10 mouse cellular contexts compared by ENCODE assay signal in the genomic region with DNA sequence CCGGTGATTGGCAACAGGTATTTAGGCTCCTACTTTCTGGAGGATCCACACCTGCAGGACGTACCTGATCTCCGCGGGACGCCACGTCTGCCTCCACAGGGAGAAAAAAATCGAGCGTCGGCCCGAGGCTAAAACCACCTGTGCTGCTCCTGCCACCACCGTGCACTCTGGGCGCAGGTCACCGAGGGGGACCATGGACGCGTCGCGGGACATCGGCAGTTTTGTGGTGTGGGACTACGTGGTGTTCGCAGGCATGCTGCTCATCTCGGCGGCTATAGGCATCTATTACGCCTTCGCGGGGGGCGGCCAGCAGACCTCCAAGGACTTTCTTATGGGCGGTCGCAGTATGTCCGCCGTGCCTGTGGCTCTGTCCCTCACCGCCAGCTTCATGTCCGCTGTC. TPM values are rescaled to one million over a fixed set of nuclear protein-coding genes. Genes with fewer than 3 reads are reported as not detected.
A peak's percentile ranks its signal among the peaks of the same experiment; 100 is the strongest.
DNase-seq lines count a peak whose midpoint lies in the region; ATAC-seq lines count a peak whose summit lies in the region.
"Had no signal": no experiment of that assay in that cellular context is flagged by ENCODE, and none has a peak within 500 bp of the region (broad histone marks: within the 10 kb centered on the region; RNA-seq: fewer than 3 reads in every experiment).

No protein-coding gene starts in this region.

- peak overlapping the region; percentile 74 for H3K4me2 ChIP-seq in kidney, embryonic 15.5 days
- peak overlapping the region; percentile 38 for H3K4me2 ChIP-seq in embryonic facial prominence, embryonic 11.5 days (ENCODE audit: low read depth, low read length)
- peak overlapping the region; percentile 79 for H3K4me2 ChIP-seq in hindbrain, embryonic 14.5 days (replicated peaks)

- no peak for DNase-seq in kidney, adult 11 months
- DNase-seq in embryonic facial prominence, embryonic 11.5 days (ENCODE audit: low spot score) = no peak
- no peak for DNase-seq in hindbrain, embryonic 14.5 days (ENCODE audit: low spot score)
- peak; percentile 24 for DNase-seq in neural tube, embryonic 10.5 days (ENCODE audit: extremely low spot score, low spot score)
- no peak for DNase-seq in natural killer cell, adult 2 months (ENCODE audit: low spot score in 2 of 2)
- DNase-seq in c-Kit-positive CD71-positive TER-119-positive erythroid progenitor cells, embryonic 14.5 days (ENCODE audit: low spot score) = no peak
- DNase-seq in urinary bladder, adult 2 months (ENCODE audit: low spot score) = no peak

- 0 out of 2 replicates have a peak, but pooled peaks cover 2% of the 10 kb centered on the region for H3K9me3 ChIP-seq in kidney, embryonic 15.5 days (replicated peaks)
- H3K9me3 ChIP-seq in embryonic facial prominence, embryonic 11.5 days (replicated peaks; ENCODE audit: control insufficient read depth, low read length) = no peaks in the 10 kb centered on the region
- H3K9me3 ChIP-seq in hindbrain, embryonic 14.5 days (ENCODE audit: control insufficient read depth, low read length) = no peaks in the 10 kb centered on the region

- ATAC-seq in kidney, embryonic 15.5 days (replicated peaks; ENCODE audit: low FRiP score) = peak; percentile 49; the same call in 1 of the 2 replicates
- ATAC-seq in embryonic facial prominence, embryonic 11.5 days (replicated peaks; ENCODE audit: insufficient number of reproducible peaks, low FRiP score, low TSS enrichment, low read depth) = no peak
- ATAC-seq in hindbrain, embryonic 14.5 days (ENCODE audit: low FRiP score) = no peak

- H3K9ac ChIP-seq in kidney, embryonic 15.5 days = no peak overlapping the region
- H3K9ac ChIP-seq in embryonic facial prominence, embryonic 11.5 days (replicated peaks; ENCODE audit: low read length) = no peak overlapping the region
- H3K9ac ChIP-seq in hindbrain, embryonic 14.5 days = no peak overlapping the region

- WGBS in kidney, embryonic 15.5 days = 2% methylated on average over 32 of the region's 32 CpGs
- 2% methylated on average over 32 of the region's 32 CpGs for WGBS in embryonic facial prominence, embryonic 11.5 days
- WGBS in hindbrain, embryonic 14.5 days = 1% methylated on average over 32 of the region's 32 CpGs

- peaks cover 37% of the 10 kb centered on the region for H3K27me3 ChIP-seq in kidney, embryonic 15.5 days
- H3K27me3 ChIP-seq in embryonic facial prominence, embryonic 11.5 days (ENCODE audit: control insufficient read depth, insufficient read depth, low read length) = peaks cover 15% of the 10 kb centered on the region
- H3K27me3 ChIP-seq in hindbrain, embryonic 14.5 days (ENCODE audit: control insufficient read depth, insufficient read depth, low read length) = peaks cover 31% of the 10 kb centered on the region

- no peaks in the 10 kb centered on the region for H3K36me3 ChIP-seq in kidney, embryonic 15.5 days
- H3K36me3 ChIP-seq in embryonic facial prominence, embryonic 11.5 days (replicated peaks; ENCODE audit: control insufficient read depth, insufficient read depth, low read depth, low read length) = no peaks in the 10 kb centered on the region
- H3K36me3 ChIP-seq in hindbrain, embryonic 14.5 days (replicated peaks; ENCODE audit: control insufficient read depth, insufficient read depth) = no peaks in the 10 kb centered on the region

- H3K4me3 ChIP-seq in kidney, embryonic 15.5 days (replicated peaks) = peak overlapping the region; percentile 41
- peak overlapping the region; percentile 23; the same call in 1 of the 2 replicates for H3K4me3 ChIP-seq in embryonic facial prominence, embryonic 11.5 days (ENCODE audit: low read depth, low read length)
- H3K4me3 ChIP-seq in hindbrain, embryonic 14.5 days (replicated peaks; ENCODE audit: low read length) = peak overlapping the region; percentile 35
- H3K4me3 ChIP-seq: erythroblast, embryonic 14.5 days had no signal

- no peak overlapping the region for H3K27ac ChIP-seq in kidney, embryonic 15.5 days
- H3K27ac ChIP-seq in embryonic facial prominence, embryonic 11.5 days (replicated peaks; ENCODE audit: low read depth, low read length) = no peak overlapping the region
- no peak overlapping the region for H3K27ac ChIP-seq in hindbrain, embryonic 14.5 days
- H3K27ac ChIP-seq: macrophage had no signal

- H3K4me1 ChIP-seq in kidney, embryonic 15.5 days = peaks cover 12% of the 10 kb centered on the region
- H3K4me1 ChIP-seq in embryonic facial prominence, embryonic 11.5 days (ENCODE audit: control insufficient read depth, insufficient read depth, low read length) = peaks cover 2% of the 10 kb centered on the region; the same call in 1 of the 2 replicates
- peaks cover 8% of the 10 kb centered on the region; the same call in 1 of the 2 replicates for H3K4me1 ChIP-seq in hindbrain, embryonic 14.5 days (replicated peaks; ENCODE audit: control insufficient read depth, insufficient read depth, low read length)

RNA-seq across cellular contexts. Expression of a gene that starts 0.3 kb away (rescaled TPM):
- 10.1 and 10.7 TPM in 2 replicates for polyA plus RNA-seq in kidney, embryonic 15.5 days (2015; fragmentation: Nextera tagmentation; extraction: Ambion mirVana)
- 0.10 and 0.13 TPM in 2 replicates for polyA plus RNA-seq in embryonic facial prominence, embryonic 11.5 days (2014; fragmentation: Nextera tagmentation; extraction: Ambion mirVana)
- polyA plus RNA-seq in hindbrain, embryonic 14.5 days (2014; fragmentation: Nextera tagmentation; extraction: Ambion mirVana) = 0.04 and 0.08 TPM in 2 replicates
- polyA plus RNA-seq in urinary bladder, adult 2 months (2012; rRNA removed) = 0.03 and 0.06 TPM in 2 replicates
- polyA plus RNA-seq: erythroblast, embryonic 14.5 days; macrophage had no signal

RNA-seq across cellular contexts. Expression of a gene that starts 59.5 kb away (rescaled TPM):
- polyA plus RNA-seq in kidney, embryonic 15.5 days (2015; fragmentation: Nextera tagmentation; extraction: Ambion mirVana) = 17.1 and 20.9 TPM in 2 replicates
- polyA plus RNA-seq in embryonic facial prominence, embryonic 11.5 days (2014; fragmentation: Nextera tagmentation; extraction: Ambion mirVana) = 23.7 and 26.0 TPM in 2 replicates
- 8.5 and 11.7 TPM in 2 replicates for polyA plus RNA-seq in hindbrain, embryonic 14.5 days (2014; fragmentation: Nextera tagmentation; extraction: Ambion mirVana)
- polyA plus RNA-seq in urinary bladder, adult 2 months (2012; rRNA removed) = 12.4 and 12.8 TPM in 2 replicates
